Mouse (Mus musculus) hindbrain, embryonic 14.5 days (tissue): ENCODE results near the gene Dennd1a. TPM values are rescaled to one million over a fixed set of nuclear protein-coding genes. Genes with fewer than 3 reads are reported as not detected.

Experiments
- ATAC-seq: fragments of 200-750 bp; cut with Nextera tagmentation; 2 replicates; pipeline ENCODE4 v1.8.0; 2017; ENCODE audit warnings: moderate number of reproducible peaks, mild to moderate bottlenecking, moderate TSS enrichment, moderate library complexity; ENCODE audit not compliant: low FRiP score
- DNase-seq: peaks from one replicate; pipeline ENCODE4 v3.0.0-alpha.2; 2015; ENCODE audit warnings: low spot score
- H3K27ac ChIP-seq: fragments of 300-500 bp; sonication (generic); 2 replicates; pipeline ENCODE4 v1.5.1; 2014; ENCODE audit warnings: mild to moderate bottlenecking, moderate library complexity
- H3K27me3 ChIP-seq: fragments of 300-500 bp; sonication (generic); 2 replicates; pipeline ENCODE4 v1.6.1; 2014; ENCODE audit warnings: mild to moderate bottlenecking, low read length, mixed read lengths; ENCODE audit not compliant: control insufficient read depth, insufficient read depth
- H3K36me3 ChIP-seq: fragments of 300-500 bp; sonication (generic); replicated peaks from 2 replicates; pipeline ENCODE4 v1.6.1; 2014; ENCODE audit not compliant: control insufficient read depth, insufficient read depth
- H3K4me1 ChIP-seq: fragments of 300-500 bp; sonication (generic); replicated peaks from 2 replicates; pipeline ENCODE4 v1.6.1; 2014; ENCODE audit warnings: antibody characterized with exemption, low read length, mixed read lengths; ENCODE audit not compliant: control insufficient read depth, insufficient read depth
- H3K4me2 ChIP-seq: fragments of 300-500 bp; sonication (generic); replicated peaks from 2 replicates; pipeline ENCODE4 v1.6.1; 2014; ENCODE audit warnings: mild to moderate bottlenecking, moderate library complexity
- H3K4me3 ChIP-seq: fragments of 300-500 bp; sonication (generic); replicated peaks from 2 replicates; pipeline ENCODE4 v1.5.1; 2014; ENCODE audit warnings: mild to moderate bottlenecking, low read length
- H3K9ac ChIP-seq: fragments of 300-500 bp; sonication (generic); 2 replicates; pipeline ENCODE4 v1.6.1; 2014
- H3K9me3 ChIP-seq: fragments of 300-500 bp; sonication (generic); 2 replicates; pipeline ENCODE4 v1.6.1; 2016; ENCODE audit warnings: low read length; ENCODE audit not compliant: control insufficient read depth
- WGBS: fragments of 180-500 bp; shearing (Covaris S2); extraction: QIAGEN DNeasy Blood & Tissue Kit; methylation state at CpG from one replicate; pipeline ENCODE4 v1.1.7; 2014; 5-methylcytosine and 5-hydroxymethylcytosine counted together
- microRNA-seq: library from miRNA; unstranded; fragments of <30 nt; microRNA quantifications from one replicate; pipeline ENCODE4, GENCODE M21; 2016
- polyA plus RNA-seq: library from polyadenylated mRNA; unstranded; fragments of >200 nt; fragmentation: Nextera tagmentation; extraction: Ambion mirVana; gene quantifications from 2 replicates; pipeline ENCODE4 v1.2.1, GENCODE M21; 2014

Dennd1a gene
- polyA plus RNA-seq, 1 experiment from 2014 or later = 16.7 TPM

DNA sequence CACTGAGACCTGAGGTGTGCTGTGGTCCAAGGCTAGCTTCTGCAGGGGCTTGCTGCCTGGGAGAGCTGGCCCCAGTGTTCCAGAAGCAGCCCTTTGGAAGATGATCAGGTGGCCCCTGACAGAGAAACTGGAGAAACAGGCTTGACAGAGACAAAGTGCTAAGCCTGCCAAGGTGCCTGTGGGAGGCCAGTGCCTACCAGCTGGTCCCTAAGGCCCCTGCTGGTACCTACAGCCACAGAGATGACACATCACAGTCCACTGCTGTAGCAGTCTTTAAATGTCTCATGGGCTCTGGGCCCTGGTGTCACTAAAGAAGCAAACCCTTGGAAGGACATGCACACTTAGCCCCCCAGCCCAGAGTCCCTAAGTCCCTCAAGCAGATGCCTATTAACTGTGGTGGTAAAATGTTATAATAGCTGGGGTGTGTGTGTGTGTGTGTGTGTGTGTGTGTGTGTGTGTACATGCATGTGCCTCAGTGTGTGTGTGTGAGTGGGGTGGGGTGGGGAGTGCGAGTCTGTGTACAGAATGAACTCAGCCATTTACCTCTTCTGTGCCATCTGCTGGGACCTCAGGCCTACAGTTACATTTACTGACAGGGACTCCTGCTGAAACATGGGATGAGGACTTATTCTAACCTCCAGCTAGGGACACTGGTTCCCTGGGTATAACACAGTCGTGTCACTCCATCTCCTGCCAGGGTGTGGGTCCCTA, 530.8 kb downstream of the Dennd1a start:
- Histone ChIP-seq H3K4me3 (no peak overlapping the region), H3K9me3 (no peaks in the 10 kb centered on the region), H3K27me3 (no peaks in the 10 kb centered on the region), H3K4me2 (no peak overlapping the region), H3K9ac (no peak overlapping the region), H3K36me3 (no peaks in the 10 kb centered on the region), H3K27ac (no peak overlapping the region), H3K4me1 (peaks cover 10% of the 10 kb centered on the region)
- WGBS = 90% methylated on average over 2 of the region's 2 CpGs
- no peak for DNase-seq
- no peak; the same call in 1 of the 2 replicates for ATAC-seq

GRCm38 (mm10) chr2:37751114-37751513, 536.1 kb downstream of the Dennd1a start:
- DNase-seq = no peak
- H3K27me3 ChIP-seq = no peaks in the 10 kb centered on the region
- no peaks in the 10 kb centered on the region for H3K9me3 ChIP-seq
- 97% methylated on average over 1 of the region's 1 CpGs for WGBS
- no peaks in the 10 kb centered on the region for H3K36me3 ChIP-seq
- peaks cover 9% of the 10 kb centered on the region; the same call in 1 of the 2 replicates for H3K4me1 ChIP-seq
- no peak overlapping the region for H3K9ac ChIP-seq
- no peak overlapping the region for H3K4me3 ChIP-seq
- no peak overlapping the region for H3K4me2 ChIP-seq
- no peak for ATAC-seq
- H3K27ac ChIP-seq = no peak overlapping the region

GRCm38 (mm10) chr2:37749323-37749722, 537.9 kb downstream of the Dennd1a start:
- no peak overlapping the region for H3K4me2 ChIP-seq
- peaks cover 9% of the 10 kb centered on the region; the same call in 1 of the 2 replicates for H3K4me1 ChIP-seq
- H3K9me3 ChIP-seq = no peaks in the 10 kb centered on the region
- H3K27me3 ChIP-seq = no peaks in the 10 kb centered on the region
- H3K36me3 ChIP-seq = no peaks in the 10 kb centered on the region
- H3K27ac ChIP-seq = no peak overlapping the region
- H3K4me3 ChIP-seq = no peak overlapping the region
- 86% methylated on average over 6 of the region's 6 CpGs for WGBS
- ATAC-seq = no peak
- H3K9ac ChIP-seq = no peak overlapping the region
- DNase-seq = no peak

Small RNA genes lying within 50 kb of the gene (microRNA-seq; reads per million reads assigned to microRNA genes)
- not detected for gene Gm44455

Other genes with a start within 250 kb of the Dennd1a start
- 13.2 and 18.7 TPM in 2 replicates for gene Lhx2, start 51.9 kb upstream of the Dennd1a start, polyA plus RNA-seq
- gene Nek6, start 224.3 kb upstream of the Dennd1a start, polyA plus RNA-seq = 55.0 and 58.4 TPM in 2 replicates